Mouse (Mus musculus) CH12.LX (cell line): ENCODE data around the gene Dtx3. TPM values are rescaled to one million over a fixed set of nuclear protein-coding genes. Genes with fewer than 3 reads are reported as not detected.

Experiments
- DNase-seq: peaks from one replicate; pipeline ENCODE4 v3.0.0-alpha.2; 2013; ENCODE audit errors: extremely low read depth
- H3K27ac ChIP-seq: 2 replicates; pipeline ENCODE4 v1.5.1; 2012; ENCODE audit warnings: low read depth, mild to moderate bottlenecking, control low read depth, moderate library complexity; ENCODE audit not compliant: insufficient read depth
- H3K27me3 ChIP-seq: replicated peaks from 2 replicates; pipeline ENCODE3; 2012; ENCODE audit warnings: inconsistent platforms
- H3K36me3 ChIP-seq, 2 experiments: replicated peaks in 1 of 2; 2 replicates each; pipeline versions ENCODE3 to v1.6.1; 2012; ENCODE audit warnings: inconsistent platforms in 1 of 2, low read length in 1 of 2, mild to moderate bottlenecking in 1 of 2, mixed read lengths in 1 of 2, moderate library complexity in 1 of 2; ENCODE audit not compliant: control insufficient read depth in 1 of 2, insufficient read depth in 1 of 2
- H3K4me1 ChIP-seq, 2 experiments: 2 replicates each; pipeline ENCODE4 v1.6.1; 2012; ENCODE audit warnings: inconsistent platforms in 1 of 2, moderate library complexity in 1 of 2; ENCODE audit not compliant: insufficient read depth in 2 of 2, control insufficient read depth in 1 of 2
- H3K4me2 ChIP-seq: 2 replicates; pipeline ENCODE4 v1.6.1; 2012; ENCODE audit warnings: low read depth, mild to moderate bottlenecking, control low read depth; ENCODE audit not compliant: poor library complexity, insufficient read depth, severe bottlenecking
- H3K4me3 ChIP-seq, 3 experiments: fragments of 150-350 bp in 1 of 3; sonication (generic) in 1 of 3; replicated peaks in 1 of 3; 2 replicates each; pipeline versions ENCODE3 to v1.5.1; 2011 to 2012; ENCODE audit warnings: low read depth in 2 of 3, low read length in 2 of 3, mild to moderate bottlenecking in 2 of 3, moderate library complexity in 2 of 3, control low read depth in 1 of 3, improper control_type of control experiment in 1 of 3, inconsistent platforms in 1 of 3, mixed read lengths in 1 of 3; ENCODE audit not compliant: poor library complexity in 1 of 3
- H3K79me2 ChIP-seq: replicated peaks from 2 replicates; pipeline ENCODE4 v1.6.1; 2012; ENCODE audit warnings: mild to moderate bottlenecking, moderate library complexity; ENCODE audit not compliant: control insufficient read depth, poor library complexity, insufficient read depth, severe bottlenecking; ENCODE audit errors: extremely low read depth
- H3K9ac ChIP-seq: 2 replicates; pipeline ENCODE4 v1.6.1; 2012; ENCODE audit warnings: low read depth, mild to moderate bottlenecking, control low read depth, moderate library complexity; ENCODE audit not compliant: insufficient read depth
- H3K9me3 ChIP-seq: replicated peaks from 2 replicates; pipeline ENCODE3; 2012; ENCODE audit warnings: low read length, inconsistent platforms, mixed read lengths
- BHLHE40 ChIP-seq: IDR thresholded peaks from 2 replicates; pipeline ENCODE4 v1.6.1; 2011; ENCODE audit warnings: mild to moderate bottlenecking, low read depth, low read length, improper control_type of control experiment
- CTCF ChIP-seq, 2 experiments: IDR thresholded peaks in 1 of 2; conservative IDR thresholded peaks in 1 of 2; 2 replicates each; pipeline ENCODE4 v1.5.1; 2011 to 2012; ENCODE audit warnings: low read depth in 2 of 2, low read length in 2 of 2, improper control_type of control experiment in 1 of 2, inconsistent platforms in 1 of 2, mild to moderate bottlenecking in 1 of 2, moderate library complexity in 1 of 2
- ELF1 ChIP-seq: IDR thresholded peaks from 2 replicates; pipeline ENCODE4 v1.6.1; 2014; ENCODE audit warnings: low read depth, mild to moderate bottlenecking, inconsistent platforms, low read length, improper control_type of control experiment
- EP300 ChIP-seq: IDR thresholded peaks from 2 replicates; pipeline ENCODE4 v1.6.1; 2011; ENCODE audit warnings: low read length, improper control_type of control experiment
- JUND ChIP-seq: conservative IDR thresholded peaks from 2 replicates; pipeline ENCODE4 v1.6.1; 2011; ENCODE audit warnings: low read depth, low read length, improper control_type of control experiment
- KAT2A ChIP-seq: IDR thresholded peaks from 2 replicates; pipeline ENCODE4 v1.6.1; 2012; ENCODE audit warnings: low read length, improper control_type of control experiment, inconsistent platforms; ENCODE audit not compliant: insufficient replicate concordance
- POLR2AphosphoS2 ChIP-seq: IDR thresholded peaks from 2 replicates; pipeline ENCODE4 v1.6.1; 2011; ENCODE audit warnings: low read depth, low read length, improper control_type of control experiment
- SIN3A ChIP-seq: IDR thresholded peaks from 2 replicates; pipeline ENCODE4 v1.6.1; 2012; ENCODE audit warnings: low read length, improper control_type of control experiment, inconsistent platforms
- SMC3 ChIP-seq: IDR thresholded peaks from 2 replicates; pipeline ENCODE4 v1.6.1; 2011; ENCODE audit warnings: low read depth, low read length, improper control_type of control experiment
- TBP ChIP-seq: conservative IDR thresholded peaks from 2 replicates; pipeline ENCODE4 v1.6.1; 2011; ENCODE audit warnings: low read depth, low read length, improper control_type of control experiment
- TCF12 ChIP-seq: IDR thresholded peaks from 2 replicates; pipeline ENCODE4 v1.6.1; 2014; ENCODE audit warnings: low read depth, mild to moderate bottlenecking, inconsistent platforms, low read length, improper control_type of control experiment
- USF2 ChIP-seq: conservative IDR thresholded peaks from 2 replicates; pipeline ENCODE4 v1.6.1; 2011; ENCODE audit warnings: low read depth, low read length, improper control_type of control experiment
- ZMIZ1 ChIP-seq: IDR thresholded peaks from 2 replicates; pipeline ENCODE4 v1.6.1; 2012; ENCODE audit warnings: low read depth, mild to moderate bottlenecking, inconsistent platforms, low read length, improper control_type of control experiment
- ZNF384 ChIP-seq: IDR thresholded peaks from 2 replicates; pipeline ENCODE4 v1.6.1; 2012; ENCODE audit warnings: low read depth, low read length, improper control_type of control experiment, inconsistent platforms
- dilution Hi-C: fragments of 300-500 bp; cut with MboI; formaldehyde crosslinking; loops from 2 replicates; pipeline ENCODE4 v1.14.3; 2020; ENCODE audit warnings: low sequenced_read_pairs; ENCODE audit not compliant: extremely low pct_unique_long_range_greater_than_20kb, extremely low pct_ligation_motif_present
- in situ Hi-C: fragments of 300-500 bp; cut with MboI; formaldehyde crosslinking; loops from 3 replicates; pipeline ENCODE4 v1.14.3; 2019; ENCODE audit warnings: low sequenced_read_pairs, low pct_ligation_motif_present, low pct_unique_long_range_greater_than_20kb, mixed read lengths
- polyA plus RNA-seq: library from polyadenylated mRNA; unstranded; fragments of >175 nt; gene quantifications from 2 replicates; pipeline ENCODE4 v1.2.1, GENCODE M21; 2012; ENCODE audit warnings: low read depth; ENCODE audit not compliant: insufficient read length
- total RNA-seq, 2 experiments: library from RNA; depleted of rRNA; stranded (reverse); fragments of 300-350 nt in 1 of 2; fragments of >200 nt in 1 of 2; gene quantifications; 2 replicates each; pipeline ENCODE4 v1.2.3; 2012 to 2014

Gene Dtx3
- total and polyA plus RNA-seq, 3 experiments: 18.9 to 51.2 (median 27.6) TPM

DNA sequence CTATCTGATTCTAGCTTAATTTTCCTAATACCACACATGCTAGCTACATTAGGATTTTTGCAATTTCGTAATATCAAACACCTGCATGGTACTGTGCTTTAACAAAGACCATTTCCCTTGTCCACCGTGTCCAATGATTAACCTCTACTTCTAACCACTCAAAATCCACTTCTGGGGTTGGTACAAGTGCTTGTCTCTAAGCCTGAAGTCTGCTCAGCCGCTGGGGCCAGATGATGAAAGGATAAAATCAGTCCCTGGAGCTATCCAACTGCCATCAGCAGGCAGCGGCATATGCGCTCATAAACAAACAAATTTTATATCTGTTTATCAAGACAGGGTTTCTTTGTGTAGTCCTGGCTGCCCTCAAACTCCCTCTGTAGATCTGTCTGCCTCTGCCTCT, 9.1 kb upstream of the Dtx3 start:
- H3K27ac ChIP-seq: no peak overlapping the region
- no peaks in the 10 kb centered on the region for H3K9me3 ChIP-seq
- H3K9ac ChIP-seq: no peak overlapping the region
- H3K4me1 ChIP-seq: peaks cover 0 to 4% of the 10 kb centered on the region in 2 experiments; a peak in 1 of 4 replicates
- no peaks in the 10 kb centered on the region for H3K27me3 ChIP-seq
- H3K79me2 ChIP-seq: peaks cover 2% of the 10 kb centered on the region; the same call in 1 of the 2 replicates
- peaks cover 64 to 87% of the 10 kb centered on the region in 2 experiments for H3K36me3 ChIP-seq
- no peak overlapping the region for H3K4me3 ChIP-seq
- DNase-seq: no peak
- in situ Hi-C loops (no loop called here), dilution Hi-C loops (no loop called here)
- TF ChIP-seq TBP: no peak
- no peak for TF ChIP-seq BHLHE40
- TF ChIP-seq JUND: no peak
- TF ChIP-seq USF2: no peak
- no peak for TF ChIP-seq ZMIZ1
- TF ChIP-seq ELF1: no peak
- no peak overlapping the region for H3K4me2 ChIP-seq

GRCm38 (mm10) chr10:127203106-127203505, 7.6 kb upstream of the Dtx3 start:
- H3K9ac ChIP-seq: no peak overlapping the region
- no peak overlapping the region for H3K4me2 ChIP-seq
- no peak overlapping the region for H3K4me3 ChIP-seq
- peaks cover 70 to 89% of the 10 kb centered on the region in 2 experiments for H3K36me3 ChIP-seq
- DNase-seq: no peak
- H3K4me1 ChIP-seq: no peaks in the 10 kb centered on the region
- TF ChIP-seq KAT2A: no peak
- TF ChIP-seq POLR2AphosphoS2: no peak
- dilution Hi-C loops: no loop called here
- no peaks in the 10 kb centered on the region for H3K27me3 ChIP-seq
- in situ Hi-C loops: no loop called here
- no peaks in the 10 kb centered on the region for H3K79me2 ChIP-seq
- H3K27ac ChIP-seq: no peak overlapping the region
- H3K9me3 ChIP-seq: no peaks in the 10 kb centered on the region

DNA sequence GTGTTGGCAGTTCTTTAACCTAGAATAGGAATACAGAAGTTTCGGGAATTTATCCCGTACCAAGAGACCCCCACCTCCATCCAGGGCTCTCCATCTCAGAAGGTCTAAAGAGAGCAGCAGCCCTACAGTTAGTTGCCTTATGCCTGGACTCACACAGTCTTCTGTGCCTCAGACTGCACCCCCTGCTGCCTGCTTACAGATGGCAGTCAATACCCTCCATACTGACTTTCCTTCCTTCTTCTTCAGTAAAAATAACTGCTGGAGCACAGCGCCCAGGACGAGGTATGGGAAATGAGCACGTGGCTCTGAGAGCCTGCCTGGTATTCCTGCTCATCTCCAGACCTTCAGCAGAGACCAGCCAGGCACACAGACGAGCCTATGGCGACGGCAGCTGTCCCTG, 4.8 kb upstream of the Dtx3 start:
- H3K4me1 ChIP-seq: peaks cover 3 to 8% of the 10 kb centered on the region in 2 experiments; a peak in 3 of 4 replicates
- H3K27me3 ChIP-seq: no peaks in the 10 kb centered on the region
- H3K9ac ChIP-seq: no peak overlapping the region
- no peak overlapping the region for H3K27ac ChIP-seq
- DNase-seq: no peak
- no peak overlapping the region for H3K4me3 ChIP-seq
- dilution Hi-C loops: no loop called here
- H3K79me2 ChIP-seq: no peaks in the 10 kb centered on the region
- H3K36me3 ChIP-seq: peaks cover 53 to 75% of the 10 kb centered on the region in 2 experiments
- in situ Hi-C loops: no loop called here
- H3K4me2 ChIP-seq: no peak overlapping the region
- TF ChIP-seq SIN3A: no peak
- TF ChIP-seq SMC3: peak; percentile 31
- TF ChIP-seq EP300: no peak
- TF ChIP-seq TCF12: no peak
- peak in 1 of 2 experiments; percentile 38; a peak in 2 of 4 replicates for TF ChIP-seq CTCF (conservative IDR thresholded peaks at IDR 0.05 in 1 of 2, IDR thresholded peaks at IDR 0.05 in 1 of 2; ENCODE audit: low read depth in 2 of 2, low read length in 2 of 2)
- TF ChIP-seq ZNF384: no peak
- no peak for TF ChIP-seq ZMIZ1
- TF ChIP-seq, all 38 proteins: peak for 2
- H3K9me3 ChIP-seq: no peaks in the 10 kb centered on the region
